Comparison of ENCODE assay signal across 9 mouse cellular contexts in the genomic region with DNA sequence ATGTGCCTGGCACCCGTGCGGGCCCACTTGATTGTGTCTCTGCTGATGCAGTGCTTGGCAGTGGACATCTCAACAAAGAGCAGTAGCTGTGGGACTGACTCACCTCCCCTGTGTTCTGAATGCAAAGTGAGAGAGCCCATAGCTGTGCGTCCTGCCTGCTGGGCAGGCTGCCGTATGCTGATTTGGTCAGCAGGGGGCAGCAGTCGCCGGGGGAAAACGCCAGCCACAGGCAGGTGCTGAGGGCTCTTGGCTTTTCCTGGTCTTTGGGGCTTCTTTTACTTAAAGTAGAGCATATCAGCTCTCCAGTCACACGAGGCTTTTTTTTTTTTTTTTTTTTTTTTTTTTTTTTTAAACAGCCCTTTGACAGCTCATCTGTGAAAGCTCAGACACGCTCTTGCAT. TPM values are rescaled to one million over a fixed set of nuclear protein-coding genes. Genes with fewer than 3 reads are reported as not detected.
DNase-seq lines count a peak whose midpoint lies in the region; ATAC-seq and TF ChIP-seq lines count a peak whose summit lies in the region.
"Had no signal": no experiment of that assay in that cellular context is flagged by ENCODE, and none has a peak within 500 bp of the region (broad histone marks: within the 10 kb centered on the region; RNA-seq: fewer than 3 reads in every experiment).

No protein-coding gene starts in this region.

- ATAC-seq in heart, postnatal 0 days (ENCODE audit: insufficient read depth, low read depth), result no peak

- H3K9ac ChIP-seq in heart, postnatal 0 days (replicated peaks; ENCODE audit: low read depth, low read length), result no peak overlapping the region

- 6% methylated on average over 9 of the region's 9 CpGs for WGBS in heart, postnatal 0 days
- 8% methylated on average over 9 of the region's 9 CpGs for whole genome bisulfite sequencing in midbrain, embryonic 10.5 days

- H3K4me2 ChIP-seq in heart, postnatal 0 days (ENCODE audit: low read depth, low read length), result no peak overlapping the region

- peak; percentile 82 for DNase-seq in 416B (ENCODE audit: low read depth)
- DNase-seq in NIH3T3 (ENCODE audit: low read depth), result peak; percentile 91
- peak; percentile 85 to 86 for DNase-seq in cerebellum, postnatal 36 days
- peak; percentile 55 for DNase-seq in heart, postnatal 0 days (ENCODE audit: low spot score)
- DNase-seq in layer of hippocampus, postnatal 14 days (ENCODE audit: low spot score in 2 of 2), result peak; percentile 86 to 89
- peak; percentile 84 for DNase-seq in midbrain, embryonic 10.5 days (ENCODE audit: low spot score)
- peak; percentile 81 for DNase-seq in right cerebral cortex, postnatal 14 days
- DNase-seq in urinary bladder, postnatal 4 days (ENCODE audit: low spot score in 2 of 2), result peak; percentile 65 to 81

- H3K4me3 ChIP-seq in heart, postnatal 0 days (ENCODE audit: low read depth, low read length), result no peak overlapping the region
- peak overlapping the region; percentile 5; the same call in 1 of the 2 replicates for H3K4me3 ChIP-seq in midbrain, embryonic 10.5 days

- no peaks in the 10 kb centered on the region for H3K36me3 ChIP-seq in heart, postnatal 0 days (replicated peaks; ENCODE audit: control insufficient read depth, insufficient read depth, low read length)
- H3K36me3 ChIP-seq in midbrain, embryonic 10.5 days, result no peaks in the 10 kb centered on the region

- no peaks in the 10 kb centered on the region for H3K9me3 ChIP-seq in heart, postnatal 0 days (replicated peaks; ENCODE audit: control insufficient read depth, low read length)
- H3K9me3 ChIP-seq in midbrain, embryonic 10.5 days (replicated peaks), result no peaks in the 10 kb centered on the region

- peak; percentile 89 for TF ChIP-seq CTCF in heart, postnatal 0 days (IDR thresholded peaks at IDR 0.05; ENCODE audit: low read depth)

- no peaks in the 10 kb centered on the region for H3K4me1 ChIP-seq in heart, postnatal 0 days (ENCODE audit: control insufficient read depth, insufficient read depth)
- peaks cover 35% of the 10 kb centered on the region for H3K4me1 ChIP-seq in midbrain, embryonic 10.5 days

- TF ChIP-seq EP300 in heart, postnatal 0 days (IDR thresholded peaks at IDR 0.05; ENCODE audit: low read depth), result no peak

- H3K27me3 ChIP-seq in heart, postnatal 0 days (ENCODE audit: control insufficient read depth, insufficient read depth, low read length), result peaks cover 7% of the 10 kb centered on the region
- peaks cover 20% of the 10 kb centered on the region; the same call in 1 of the 2 replicates for H3K27me3 ChIP-seq in midbrain, embryonic 10.5 days (ENCODE audit: low read depth, poor library complexity, severe bottlenecking)

- no peak overlapping the region for H3K27ac ChIP-seq in heart, postnatal 0 days (ENCODE audit: low read depth)
- peak overlapping the region; percentile 46 for H3K27ac ChIP-seq in midbrain, embryonic 10.5 days (replicated peaks)

RNA-seq across cellular contexts. Expression of a gene that starts 4.5 kb away (rescaled TPM):
- 14.7 and 18.6 TPM in 2 replicates for total RNA-seq in heart, postnatal 0 days (2014; rRNA removed; ENCODE audit: low replicate concordance)
- polyA plus RNA-seq in heart, postnatal 0 days (2015; fragmentation: Nextera tagmentation; extraction: Ambion mirVana), result 33.5 and 34.7 TPM in 2 replicates
- total RNA-seq in layer of hippocampus, postnatal 14 days (2021), result 10 to 100 TPM; 26.4 to 31.2 TPM
- 172 and 181 TPM in 2 replicates for polyA plus RNA-seq in midbrain, embryonic 10.5 days (2016; fragmentation: Nextera tagmentation; extraction: Ambion mirVana)

RNA-seq across cellular contexts. Expression of a gene that starts 27.8 kb away (rescaled TPM):
- not detected in 2 replicates for total RNA-seq in heart, postnatal 0 days (2014; rRNA removed; ENCODE audit: low replicate concordance)
- 1.9 and 2.1 TPM in 2 replicates for polyA plus RNA-seq in heart, postnatal 0 days (2015; fragmentation: Nextera tagmentation; extraction: Ambion mirVana)
- total RNA-seq in layer of hippocampus, postnatal 14 days (2021), result 10 to 100 TPM; 34.6 to 34.9 TPM
- 0.12 TPM in 1 of 2 replicates, not detected in the other for polyA plus RNA-seq in midbrain, embryonic 10.5 days (2016; fragmentation: Nextera tagmentation; extraction: Ambion mirVana)

RNA-seq across cellular contexts. Expression of a gene that starts 58.6 kb away (rescaled TPM):
- total RNA-seq in heart, postnatal 0 days (2014; rRNA removed; ENCODE audit: low replicate concordance), result not detected in 2 replicates
- polyA plus RNA-seq in heart, postnatal 0 days (2015; fragmentation: Nextera tagmentation; extraction: Ambion mirVana), result not detected in 2 replicates
- 10 to 100 TPM; 43.3 to 45.8 TPM for total RNA-seq in layer of hippocampus, postnatal 14 days (2021)
- polyA plus RNA-seq in midbrain, embryonic 10.5 days (2016; fragmentation: Nextera tagmentation; extraction: Ambion mirVana), result 0.22 and 0.60 TPM in 2 replicates
- polyA plus RNA-seq: gonadal fat pad, adult 2 months had no signal

Comparison
In these comparisons a context has a peak if more than half of its experiments do, and no peak if none do; other contexts are left out.
1. RNA of a gene that starts 27.8 kb away (total RNA-seq): 34.6 to 34.9 TPM in layer of hippocampus, postnatal 14 days; not detected in heart, postnatal 0 days; every median in the first group is over 10 times any median in the second.
2. RNA of a gene that starts 58.6 kb away (total RNA-seq): 43.3 to 45.8 TPM in layer of hippocampus, postnatal 14 days; not detected in heart, postnatal 0 days; every median in the first group is over 10 times any median in the second.
3. Peak in every context shown above with its lines, with median percentiles within 50 percentile points of each other: DNase-seq.